Mouse (Mus musculus): ENCODE measurements around the gene Daam1.

DNA sequence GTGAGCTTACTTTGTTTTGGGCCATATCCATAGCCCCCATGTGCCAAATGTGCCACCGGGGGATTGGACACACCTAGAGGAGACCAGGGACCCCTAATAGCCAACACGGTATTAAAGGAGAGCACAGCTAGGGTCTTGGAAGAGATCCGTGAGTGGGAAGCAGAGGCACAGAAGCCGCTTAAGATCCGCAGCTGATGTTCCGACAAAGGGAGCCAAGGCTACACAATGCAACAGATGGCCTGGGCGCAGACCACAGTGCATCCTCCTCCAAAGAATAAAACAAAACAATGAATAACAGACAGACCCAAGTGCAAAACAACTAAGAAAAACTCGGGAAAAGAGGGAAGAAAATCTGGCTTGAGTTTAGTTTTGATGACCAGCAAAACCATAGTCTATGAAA, 165.0 kb downstream of the Daam1 start:
- no peak for TF ChIP-seq CTCF (conservative IDR thresholded peaks at IDR 0.05; ENCODE audit: low read length)
- no peak for TF ChIP-seq NANOG (IDR thresholded peaks at IDR 0.05; ENCODE audit: borderline replicate concordance, low read length)
- no peak for TF ChIP-seq POU5F1 (IDR thresholded peaks at IDR 0.05; ENCODE audit: borderline replicate concordance, low read length)
